Mouse (Mus musculus) left cerebral cortex, adult 9 months (tissue): ENCODE data around the gene Fscn3.

Experiments used
- DNase-seq, 2 experiments: peaks; one replicate each; pipeline ENCODE4 v3.0.0; 2022; ENCODE audit warnings: low spot score in 2 of 2

The Fscn3 gene

GRCm38 (mm10) chr6:28486471-28486870 lies 58.9 kb downstream of the Fscn3 start:
- DNase-seq: no peak

- no peak for DNase-seq
Measured at GRCm38 (mm10) chr6:28486905-28487304, 59.3 kb downstream of the Fscn3 start.
